Mouse (Mus musculus) bone marrow macrophage, adult 2 months (primary cell): ENCODE data around the gene Kcnip2. TPM values are rescaled to one million over a fixed set of nuclear protein-coding genes. Genes with fewer than 3 reads are reported as not detected.

ENCODE experiments used
- H3K27ac ChIP-seq: 2 replicates; pipeline ENCODE4 v1.5.1; 2012; ENCODE audit warnings: low read depth, low read length; ENCODE audit not compliant: insufficient read depth
- H3K4me1 ChIP-seq: 2 replicates; pipeline ENCODE4 v1.6.1; 2012; ENCODE audit warnings: low read length; ENCODE audit not compliant: control insufficient read depth, insufficient read depth
- H3K4me3 ChIP-seq: 2 replicates; pipeline ENCODE4 v1.5.1; 2012; ENCODE audit warnings: mild to moderate bottlenecking, low read length, moderate library complexity; ENCODE audit not compliant: insufficient read depth
- CTCF ChIP-seq: IDR thresholded peaks from 2 replicates; pipeline ENCODE4 v1.5.1; 2012; ENCODE audit warnings: low read depth, mild to moderate bottlenecking, low read length, moderate library complexity
- POLR2A ChIP-seq: IDR thresholded peaks from 2 replicates; pipeline ENCODE4 v1.6.1; 2012; ENCODE audit warnings: mild to moderate bottlenecking, low read depth, low read length, borderline replicate concordance
- polyA plus RNA-seq: library from polyadenylated mRNA; stranded (reverse); fragments of >200 nt; gene quantifications from 2 replicates; pipeline ENCODE4 v1.2.4, GENCODE M21; 2012; ENCODE audit not compliant: missing spikeins, insufficient read depth, insufficient read length

Kcnip2 gene
- polyA plus RNA-seq, 1 experiment = not detected

DNA sequence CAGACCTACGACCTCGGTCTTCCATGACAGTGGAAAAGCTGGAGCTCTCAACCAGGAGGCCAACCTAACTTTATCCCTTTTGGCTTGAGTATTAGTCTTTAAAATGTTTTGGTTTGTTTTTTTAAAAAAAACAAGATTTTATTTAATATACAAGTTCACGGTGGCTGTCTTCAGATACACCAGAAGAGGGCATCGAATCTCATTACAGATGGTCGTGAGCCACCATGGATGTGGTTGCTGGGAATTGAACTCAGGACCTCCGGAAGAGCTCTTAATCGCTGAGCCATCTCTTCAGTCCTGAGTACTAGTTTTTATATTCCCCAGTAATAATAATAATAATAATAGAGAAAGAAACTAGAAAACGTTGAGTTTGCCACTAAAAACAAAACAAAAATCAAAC, 34.2 kb downstream of the Kcnip2 start:
- H3K4me1 ChIP-seq = peaks cover 23% of the 10 kb centered on the region
- peak overlapping the region; percentile 67; the same call in 1 of the 2 replicates for H3K4me3 ChIP-seq
- H3K27ac ChIP-seq = no peak overlapping the region
- TF ChIP-seq CTCF (no peak), POLR2A (no peak)

DNA sequence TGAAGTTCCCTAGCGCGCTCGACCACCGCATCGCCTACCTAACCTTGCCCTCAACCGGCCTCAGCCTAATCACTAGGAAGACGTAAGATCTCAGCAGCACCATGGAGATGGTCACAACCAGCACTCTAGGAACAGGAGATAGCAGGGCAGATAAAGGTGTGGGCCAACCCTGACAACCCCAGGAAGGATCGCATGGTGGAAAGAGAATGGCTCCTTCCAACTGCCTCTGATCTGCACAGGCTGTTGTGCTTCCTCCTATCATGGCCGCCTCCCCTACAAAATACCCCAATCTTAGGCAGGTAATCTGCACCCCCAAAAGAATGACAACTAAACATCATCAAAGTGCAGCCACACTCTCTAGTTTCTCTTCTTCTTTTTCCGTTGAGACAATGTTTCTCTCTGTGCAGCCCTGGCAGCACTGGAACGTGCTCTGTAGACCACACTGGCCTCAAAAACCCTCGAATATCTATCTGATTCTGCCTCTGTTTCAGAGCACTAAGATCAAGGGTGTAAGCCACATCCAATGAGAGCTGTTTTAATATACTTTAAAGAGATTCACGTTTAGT, 35.4 kb downstream of the Kcnip2 start:
- H3K4me1 ChIP-seq = peaks cover 22% of the 10 kb centered on the region
- H3K27ac ChIP-seq = 0 out of 2 replicates have a peak overlapping the region, but pooled peaks have one; percentile 5
- H3K4me3 ChIP-seq = peak overlapping the region; percentile 0; the same call in 1 of the 2 replicates
- TF ChIP-seq POLR2A = no peak
- TF ChIP-seq CTCF = no peak

DNA sequence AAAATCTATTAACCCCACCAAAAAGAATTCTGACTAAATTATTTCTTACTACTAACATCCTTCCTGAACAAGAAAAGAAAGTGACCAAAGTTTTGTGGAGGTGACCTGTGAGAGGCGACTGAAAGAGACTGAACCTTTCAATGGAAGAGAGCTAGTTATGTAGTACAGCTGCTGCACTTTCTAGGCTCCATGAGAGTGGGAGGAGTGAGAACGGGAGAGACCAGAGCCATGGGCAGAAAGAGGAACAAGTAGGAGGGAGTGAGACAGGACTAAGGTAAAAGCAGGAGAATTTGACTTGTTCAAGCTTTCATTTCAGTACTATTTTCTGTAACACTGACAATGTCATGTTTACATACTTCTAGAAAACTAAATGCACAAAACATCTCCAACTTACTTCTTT, 40.4 kb downstream of the Kcnip2 start:
- TF ChIP-seq POLR2A (no peak), CTCF (no peak)
- no peak overlapping the region for H3K27ac ChIP-seq
- no peak overlapping the region for H3K4me3 ChIP-seq
- peaks cover 7% of the 10 kb centered on the region for H3K4me1 ChIP-seq

DNA sequence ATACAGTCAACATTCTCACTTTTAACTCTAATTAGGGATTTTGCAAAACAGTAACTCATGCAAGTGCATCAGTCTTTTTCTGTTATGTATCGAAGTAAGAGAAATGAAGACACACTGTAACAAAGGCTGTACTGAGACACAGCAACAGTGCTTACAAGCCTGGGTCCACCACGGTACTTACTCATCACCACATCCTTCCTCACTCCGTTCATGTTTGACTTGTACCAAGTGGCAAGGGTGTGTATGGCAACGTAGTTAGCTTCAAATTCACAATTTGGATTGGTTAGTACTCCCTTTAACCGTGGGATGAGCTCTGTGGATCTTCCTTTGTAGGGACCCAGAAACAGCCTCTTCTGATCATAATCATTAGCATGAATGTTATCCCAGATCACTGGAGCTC, 44.4 kb downstream of the Kcnip2 start:
- Histone ChIP-seq H3K27ac (no peak overlapping the region), H3K4me3 (no peak overlapping the region), H3K4me1 (no peaks in the 10 kb centered on the region)
- TF ChIP-seq POLR2A (no peak), CTCF (no peak)

DNA sequence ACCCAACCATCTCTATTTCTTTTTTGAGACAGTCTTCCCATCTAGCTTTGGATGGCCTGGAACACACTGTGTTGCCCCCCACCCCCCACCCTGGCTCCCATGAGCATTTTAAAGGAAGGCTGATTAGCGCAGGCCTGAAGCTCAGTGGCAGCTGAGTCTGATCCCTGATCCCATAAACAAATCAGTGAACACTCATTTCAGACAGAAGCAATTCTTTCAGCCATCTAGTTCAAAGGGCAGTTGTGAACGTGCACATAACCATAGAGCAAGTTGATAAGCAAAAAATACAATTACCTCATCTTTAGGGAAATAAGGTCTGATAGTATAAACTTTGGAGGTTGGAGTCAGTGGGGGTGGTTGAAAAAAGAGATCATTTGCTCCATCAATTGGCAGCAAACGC, 55.1 kb downstream of the Kcnip2 start:
- Histone ChIP-seq H3K27ac (no peak overlapping the region), H3K4me3 (no peak overlapping the region), H3K4me1 (no peaks in the 10 kb centered on the region)
- TF ChIP-seq CTCF = no peak
- TF ChIP-seq POLR2A = no peak

DNA sequence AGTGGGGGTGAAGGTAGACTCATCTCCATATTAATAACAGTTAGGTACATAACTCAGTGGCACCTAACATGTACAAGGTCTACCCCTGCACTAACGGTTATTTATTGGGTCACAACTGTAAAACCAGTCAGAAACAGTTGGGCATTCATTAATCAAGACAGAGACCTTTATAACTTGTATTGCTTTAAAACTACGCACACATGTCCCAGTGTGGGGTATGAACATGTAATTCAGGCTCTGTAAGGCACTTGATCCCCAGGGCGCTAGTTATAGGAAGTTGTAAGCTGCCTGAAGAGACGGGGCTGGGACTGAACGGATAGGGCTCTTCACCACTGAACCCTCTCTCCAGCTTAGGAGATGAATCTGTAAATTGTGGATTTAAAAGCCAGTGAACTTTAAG, 57.2 kb downstream of the Kcnip2 start:
- Histone ChIP-seq H3K4me3 (no peak overlapping the region), H3K27ac (no peak overlapping the region), H3K4me1 (no peaks in the 10 kb centered on the region)
- TF ChIP-seq POLR2A (no peak), CTCF (no peak)

DNA sequence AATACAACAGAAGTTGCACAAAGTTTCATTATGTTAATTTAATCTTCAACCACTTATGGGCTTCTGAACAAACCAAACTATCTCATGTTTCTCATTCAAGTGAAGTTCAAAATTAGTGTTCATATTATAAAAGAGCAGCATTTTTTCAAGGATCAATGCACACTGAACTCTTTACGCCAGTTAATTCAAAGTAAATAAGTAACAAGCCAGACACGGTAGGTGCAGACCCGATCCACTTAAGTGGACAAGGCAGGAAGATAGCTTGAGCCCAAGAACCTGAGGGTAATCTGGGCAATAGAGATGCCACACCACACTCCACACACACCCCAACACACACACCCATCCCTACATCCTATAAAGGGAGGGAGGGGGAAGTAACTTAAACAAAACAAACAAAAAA, 62.3 kb downstream of the Kcnip2 start:
- Histone ChIP-seq H3K27ac (no peak overlapping the region), H3K4me1 (no peaks in the 10 kb centered on the region), H3K4me3 (no peak overlapping the region)
- no peak for TF ChIP-seq POLR2A
- TF ChIP-seq CTCF = no peak

DNA sequence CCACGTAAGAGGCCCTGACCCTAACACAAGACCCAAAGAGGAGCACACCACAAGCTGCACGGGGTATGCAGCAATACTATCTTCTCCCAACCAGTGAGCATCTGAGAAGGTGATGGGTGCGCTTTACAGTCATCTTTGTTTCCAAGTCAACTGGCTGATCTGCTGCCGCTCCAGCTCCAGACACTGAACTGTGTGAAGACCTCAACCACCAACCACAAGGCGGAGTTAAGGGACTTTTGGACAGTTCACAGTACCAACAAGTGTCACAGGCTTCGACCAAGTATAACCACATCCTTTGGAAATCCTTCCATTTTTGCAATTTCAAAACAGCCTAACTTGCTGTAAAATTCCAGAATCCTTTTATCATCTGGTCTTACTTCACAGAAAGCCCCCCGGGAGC, 64.0 kb downstream of the Kcnip2 start:
- H3K4me3 ChIP-seq = no peak overlapping the region
- TF ChIP-seq CTCF = no peak
- TF ChIP-seq POLR2A = no peak
- no peak overlapping the region for H3K27ac ChIP-seq

DNA sequence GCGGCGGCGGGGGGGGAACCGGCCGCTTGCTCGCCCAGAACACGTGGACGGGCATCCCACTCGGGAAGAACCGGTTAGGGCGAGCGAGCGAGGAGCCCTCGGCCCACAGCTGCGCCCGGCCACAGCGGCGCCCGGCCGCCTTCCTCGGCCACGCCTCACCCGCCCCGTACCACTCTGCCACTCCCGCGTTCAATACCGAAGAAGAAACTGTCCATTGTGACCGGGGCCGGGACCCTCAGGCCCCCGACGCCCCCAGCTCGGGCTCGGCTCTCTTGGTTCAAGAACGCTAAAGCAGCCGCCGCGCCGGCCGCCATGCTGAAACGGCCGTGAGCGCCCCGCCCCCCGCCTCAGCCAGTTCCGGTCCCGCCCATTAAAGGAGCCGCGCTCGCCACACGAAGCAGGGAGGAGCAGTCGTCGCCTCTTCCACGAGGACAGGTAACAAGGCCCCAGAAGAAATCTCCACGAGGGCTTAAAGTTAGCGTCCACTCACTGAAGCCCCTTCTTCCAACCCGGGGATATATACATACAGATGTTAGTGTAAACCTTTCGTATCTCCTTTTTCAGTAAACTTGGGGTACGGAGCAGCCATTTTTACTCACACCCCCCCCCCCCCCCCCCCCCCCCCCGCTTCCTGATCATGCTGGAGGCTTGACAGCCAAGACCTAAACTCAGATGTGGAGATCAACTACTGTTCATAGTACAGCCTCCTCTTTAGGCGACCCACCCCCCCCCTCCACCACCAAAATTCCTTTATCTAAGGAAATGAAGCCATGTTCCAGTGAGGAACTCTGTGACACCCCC, 66.4 kb downstream of the Kcnip2 start, which contains the start of gene Npm3:
Gene Npm3 (minus strand): TSS at position 349 of the 801 bp plus-strand sequence.
- TF ChIP-seq POLR2A = no peak
- TF ChIP-seq CTCF = no peak
- peak within 1 kb of the TSS; percentile 79 for H3K4me3 ChIP-seq
- H3K4me1 ChIP-seq = no peaks in the 10 kb centered on the region
- H3K27ac ChIP-seq = no peak within 1 kb of the TSS

More for the DNA sequence above, 64.0 kb downstream of the Kcnip2 start:
- H3K4me1 ChIP-seq = no peaks in the 10 kb centered on the region

DNA sequence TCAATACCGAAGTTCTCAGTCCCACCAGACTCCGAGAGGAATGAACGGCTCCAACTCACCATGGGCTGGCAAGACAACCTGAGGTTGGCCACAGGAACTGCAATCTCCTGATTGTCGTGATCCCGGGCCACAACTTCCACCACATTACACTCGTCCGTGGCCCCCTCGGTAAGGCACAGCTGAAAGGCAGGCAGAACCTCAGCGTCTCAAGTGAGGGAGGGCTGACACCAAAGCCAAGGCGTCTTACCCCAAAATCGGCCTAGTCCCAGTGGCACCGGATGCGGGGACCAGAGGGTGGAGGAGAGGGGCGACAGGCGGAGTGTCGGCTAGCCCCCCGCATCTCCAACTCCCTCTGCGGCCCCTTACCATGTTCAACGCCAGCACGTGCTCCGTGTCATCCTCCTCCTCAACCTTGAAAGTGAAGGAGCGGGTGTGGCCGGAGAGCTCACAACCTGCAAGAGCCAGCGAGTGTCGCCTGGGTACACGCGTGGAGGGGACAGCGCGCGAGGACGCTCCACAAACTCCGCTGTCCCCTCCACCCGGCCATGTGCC, 67.1 kb downstream of the Kcnip2 start:
- no peaks in the 10 kb centered on the region for H3K4me1 ChIP-seq
- H3K27ac ChIP-seq = no peak overlapping the region
- TF ChIP-seq CTCF (no peak), POLR2A (no peak)
- peak overlapping the region; percentile 79 for H3K4me3 ChIP-seq

DNA sequence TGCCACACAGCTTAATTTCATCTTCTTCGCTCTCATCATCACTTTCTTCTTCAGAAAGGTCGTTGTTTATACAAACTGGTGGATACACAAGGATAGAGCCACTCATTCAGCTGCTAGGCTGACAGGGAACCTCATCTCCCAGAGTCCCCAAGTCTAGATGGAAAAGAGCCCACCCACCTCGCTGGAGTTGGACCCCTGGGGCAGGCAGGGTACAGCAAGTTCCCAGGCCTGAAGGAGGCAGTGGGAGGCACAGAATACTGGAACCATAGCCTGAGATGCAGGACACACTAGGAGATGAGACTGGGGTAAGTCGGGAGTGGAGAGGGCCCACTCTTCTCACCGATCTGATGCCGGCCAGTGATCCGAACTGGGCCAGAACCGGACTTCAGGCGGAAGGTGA, 67.7 kb downstream of the Kcnip2 start:
- H3K27ac ChIP-seq = no peak overlapping the region
- TF ChIP-seq CTCF = no peak
- peak overlapping the region; percentile 79 for H3K4me3 ChIP-seq
- H3K4me1 ChIP-seq = no peaks in the 10 kb centered on the region
